Mouse (Mus musculus): ENCODE data around the gene Hes5. TPM values are rescaled to one million over a fixed set of nuclear protein-coding genes. Genes with fewer than 3 reads are reported as not detected.

Hes5 gene
- not detected for total RNA-seq (2021)
- long read RNA-seq, experiment 1, result 0 reads
- long read RNA-seq, experiment 2, result 0 reads

GRCm38 (mm10) chr4:154960690-154961225 lies at the start of gene Hes5:
TSS of gene Hes5 (plus strand) at chr4:154960923.
- intact Hi-C loops (cut with DNase I), result no loop called here
- no peak for DNase-seq

GRCm38 (mm10) chr4:154911644-154912043 lies 49.1 kb upstream of the Hes5 start:
- DNase-seq, result no peak
- intact Hi-C loops (cut with DNase I), result loop anchor here (2.0 kb wide), 1 partner anchor 15 kb away; no protein-coding TSS in a partner anchor

GRCm38 (mm10) chr4:154913845-154914244 lies 46.9 kb upstream of the Hes5 start:
- DNase-seq, result no peak
- intact Hi-C loops (cut with DNase I), result loop anchor here (2.0 kb wide), 1 partner anchor 13 kb away; no protein-coding TSS in a partner anchor

- DNase-seq, result no peak
- intact Hi-C loops (cut with DNase I), result no loop called here
Measured at GRCm38 (mm10) chr4:154914252-154914651, 46.5 kb upstream of the Hes5 start.

- intact Hi-C loops (cut with DNase I), result no loop called here
- DNase-seq, result no peak
Measured at GRCm38 (mm10) chr4:154914707-154915106, 46.0 kb upstream of the Hes5 start.

- intact Hi-C loops (cut with DNase I), result no loop called here
- no peak for DNase-seq
Measured at GRCm38 (mm10) chr4:154915286-154915685, 45.4 kb upstream of the Hes5 start.

GRCm38 (mm10) chr4:154916662-154917061 lies 44.1 kb upstream of the Hes5 start:
- intact Hi-C loops (cut with DNase I), result no loop called here
- DNase-seq, result no peak

GRCm38 (mm10) chr4:154922291-154922690 lies 38.4 kb upstream of the Hes5 start:
- intact Hi-C loops (cut with DNase I), result no loop called here
- DNase-seq, result no peak

- intact Hi-C loops (cut with DNase I), result no loop called here
- DNase-seq, result no peak
Measured at GRCm38 (mm10) chr4:154922931-154923330, 37.8 kb upstream of the Hes5 start.

- intact Hi-C loops (cut with DNase I), result no loop called here
- no peak for DNase-seq
Measured at GRCm38 (mm10) chr4:154925413-154925812, 35.3 kb upstream of the Hes5 start.

GRCm38 (mm10) chr4:154926969-154927898 lies 33.5 kb upstream of the Hes5 start:
- intact Hi-C loops (cut with DNase I), result loop anchor here (2.0 kb wide), 1 partner anchor 14 kb away; no protein-coding TSS in a partner anchor
- DNase-seq, result peak in 1 of 2 experiments; percentile 37

- peak; percentile 42 to 48 for DNase-seq
- intact Hi-C loops (cut with DNase I), result loop anchor here (2.0 kb wide), 1 partner anchor 15 kb away; no protein-coding TSS in a partner anchor
Measured at GRCm38 (mm10) chr4:154927899-154928337, 32.8 kb upstream of the Hes5 start.

GRCm38 (mm10) chr4:154928395-154929087 lies 32.2 kb upstream of the Hes5 start, which contains the start of gene Tnfrsf14:
TSS of gene Tnfrsf14 (minus strand) at chr4:154928563.
- intact Hi-C loops (cut with DNase I), result no loop called here
- DNase-seq, result no peak

- intact Hi-C loops (cut with DNase I), result no loop called here
Measured at GRCm38 (mm10) chr4:154929088-154929660, 31.5 kb upstream of the Hes5 start.

GRCm38 (mm10) chr4:154933306-154933907 lies 27.3 kb upstream of the Hes5 start:
- intact Hi-C loops (cut with DNase I), result no loop called here
- no peak for DNase-seq

More at GRCm38 (mm10) chr4:154929088-154929660, 31.5 kb upstream of the Hes5 start:
- no peak for DNase-seq

GRCm38 (mm10) chr4:154934800-154935199 lies 25.9 kb upstream of the Hes5 start:
- no peak for DNase-seq
- intact Hi-C loops (cut with DNase I), result no loop called here

GRCm38 (mm10) chr4:154935788-154936187 lies 24.9 kb upstream of the Hes5 start:
- DNase-seq, result no peak
- intact Hi-C loops (cut with DNase I), result no loop called here

- intact Hi-C loops (cut with DNase I), result no loop called here
Measured at GRCm38 (mm10) chr4:154936542-154937255, 24.0 kb upstream of the Hes5 start.

GRCm38 (mm10) chr4:154937746-154938145 lies 23.0 kb upstream of the Hes5 start:
- intact Hi-C loops (cut with DNase I), result no loop called here
- DNase-seq, result no peak

More at GRCm38 (mm10) chr4:154936542-154937255, 24.0 kb upstream of the Hes5 start:
- DNase-seq, result no peak
